Mouse (Mus musculus) urinary bladder, postnatal 36 days (tissue): Measurements from ENCODE around the gene Prdm16.

Experiments
- DNase-seq, 2 experiments: peaks; one replicate each; pipeline ENCODE4 v3.0.0; 2022; ENCODE audit warnings: low spot score in 2 of 2, mixed read lengths in 1 of 2

The Prdm16 gene

GRCm38 (mm10) chr4:154424681-154425080 lies 212.0 kb downstream of the Prdm16 start:
- peak in 1 of 2 experiments; percentile 8 for DNase-seq

GRCm38 (mm10) chr4:154422431-154422913 lies 214.2 kb downstream of the Prdm16 start:
- no peak for DNase-seq

- no peak for DNase-seq
Observed at GRCm38 (mm10) chr4:154420749-154421148, 215.9 kb downstream of the Prdm16 start.

- DNase-seq: no peak
Observed at GRCm38 (mm10) chr4:154419766-154420165, 216.9 kb downstream of the Prdm16 start.

GRCm38 (mm10) chr4:154418993-154419392 lies 217.7 kb downstream of the Prdm16 start:
- DNase-seq: no peak

GRCm38 (mm10) chr4:154418327-154418744 lies 218.3 kb downstream of the Prdm16 start:
- peak in 1 of 2 experiments; percentile 10 for DNase-seq

- DNase-seq: no peak
Observed at GRCm38 (mm10) chr4:154416728-154417127, 219.9 kb downstream of the Prdm16 start.

- no peak for DNase-seq
Observed at GRCm38 (mm10) chr4:154414885-154415284, 221.8 kb downstream of the Prdm16 start.

- DNase-seq: no peak
Observed at GRCm38 (mm10) chr4:154410559-154410958, 226.1 kb downstream of the Prdm16 start.

GRCm38 (mm10) chr4:154409841-154410240 lies 226.8 kb downstream of the Prdm16 start:
- DNase-seq: no peak

- no peak for DNase-seq
Observed at GRCm38 (mm10) chr4:154409237-154409721, 227.4 kb downstream of the Prdm16 start.

- no peak for DNase-seq
Observed at GRCm38 (mm10) chr4:154402948-154403347, 233.7 kb downstream of the Prdm16 start.

- no peak for DNase-seq
Observed at GRCm38 (mm10) chr4:154401982-154402932, 234.4 kb downstream of the Prdm16 start.

GRCm38 (mm10) chr4:154401379-154401778 lies 235.3 kb downstream of the Prdm16 start:
- no peak for DNase-seq

GRCm38 (mm10) chr4:154400256-154401171 lies 236.2 kb downstream of the Prdm16 start:
- no peak for DNase-seq

GRCm38 (mm10) chr4:154399634-154400033 lies 237.0 kb downstream of the Prdm16 start:
- no peak for DNase-seq

- DNase-seq: no peak
Observed at GRCm38 (mm10) chr4:154396652-154397301, 239.9 kb downstream of the Prdm16 start.

- no peak for DNase-seq
Observed at GRCm38 (mm10) chr4:154394123-154394722, 242.4 kb downstream of the Prdm16 start.

- DNase-seq: peak in 1 of 2 experiments; percentile 20
Observed at GRCm38 (mm10) chr4:154393196-154394122, 243.2 kb downstream of the Prdm16 start.

GRCm38 (mm10) chr4:154392641-154393040 lies 244.0 kb downstream of the Prdm16 start:
- DNase-seq: no peak
